Mouse (Mus musculus) CH12F3 (cell line): ENCODE measurements around the gene Cep170b.

Experiments used
- in situ Hi-C: fragments of 300-500 bp; cut with MboI; formaldehyde crosslinking; loops from 2 replicates; pipeline ENCODE4 v1.14.3; 2020; ENCODE audit warnings: low sequenced_read_pairs

Gene Cep170b

DNA sequence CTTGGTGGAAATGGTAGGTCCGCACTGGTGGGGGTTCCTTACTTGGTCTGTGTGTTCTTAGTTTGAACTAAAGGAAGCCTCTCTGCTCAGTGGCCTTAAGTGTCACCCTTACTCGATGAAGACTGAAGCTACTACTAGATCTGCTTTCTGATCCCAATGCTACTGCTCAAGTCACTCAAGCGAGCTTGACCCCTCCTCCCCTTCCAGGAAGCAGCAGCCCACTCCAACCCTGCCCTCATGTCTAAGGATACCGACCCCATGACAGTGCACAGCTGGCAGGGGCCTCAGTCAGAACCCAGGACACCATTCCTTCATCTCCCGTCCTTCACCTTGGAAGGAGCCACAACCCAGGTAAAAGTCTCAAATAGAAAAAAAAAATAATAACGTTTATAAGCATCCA, at the start of gene Cep170b:
Gene Cep170b (plus strand): TSS at position 240 of the 400 bp plus-strand sequence.
- in situ Hi-C loops, result no loop called here

DNA sequence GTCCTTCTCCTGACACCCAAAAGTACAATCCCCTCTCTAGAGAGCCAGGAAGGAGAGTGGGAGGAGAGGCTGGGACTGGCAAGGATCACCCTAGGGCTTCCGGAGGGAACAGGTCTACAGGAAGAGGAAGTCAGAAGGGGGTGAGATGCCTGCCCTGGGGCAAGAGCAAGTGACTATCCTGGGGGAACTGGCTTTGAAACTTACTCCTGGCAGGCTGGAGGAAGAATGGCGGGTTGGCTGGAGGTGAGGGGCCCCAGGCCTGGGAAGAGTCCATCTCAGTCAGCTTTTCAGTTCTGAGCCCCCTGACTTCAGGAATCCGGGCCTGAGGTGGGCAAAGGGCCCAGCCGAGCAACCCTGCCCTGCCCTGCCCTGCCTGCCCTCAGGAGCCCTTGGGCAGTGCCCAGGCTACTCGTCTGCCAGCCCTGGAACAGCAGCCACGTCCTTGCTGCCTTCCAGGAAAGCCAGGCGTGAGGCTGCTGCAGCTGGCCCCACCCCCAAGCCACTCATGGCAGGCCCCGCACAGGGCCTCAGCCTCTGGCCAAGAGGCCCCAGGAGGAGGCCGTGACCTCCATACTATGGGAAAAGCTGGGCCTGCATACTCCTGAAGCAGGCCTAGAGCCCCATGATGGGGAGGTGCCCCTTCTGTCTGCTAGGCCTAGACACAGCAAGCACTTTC, 49.4 kb upstream of the Cep170b start:
- in situ Hi-C loops, result no loop called here

DNA sequence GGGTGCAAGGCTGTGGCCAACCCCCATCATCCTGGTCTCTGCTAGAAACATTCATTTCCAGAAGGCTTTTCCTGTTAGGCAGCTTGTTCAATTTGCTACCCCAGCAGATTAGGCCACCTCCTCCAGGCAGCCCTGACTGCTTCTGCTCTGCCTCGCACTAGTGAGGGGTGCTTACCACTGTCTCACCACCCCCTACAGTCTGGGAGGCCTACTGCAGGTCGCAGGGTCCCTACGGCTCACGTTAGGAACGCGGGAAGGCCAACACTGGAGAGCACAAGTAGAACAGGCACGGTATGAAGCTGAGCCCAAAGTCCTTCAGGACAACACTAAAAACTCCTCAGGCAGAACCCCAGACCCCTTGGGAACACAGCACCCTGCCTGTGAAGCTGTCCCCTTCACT, 48.4 kb upstream of the Cep170b start:
- in situ Hi-C loops, result no loop called here

DNA sequence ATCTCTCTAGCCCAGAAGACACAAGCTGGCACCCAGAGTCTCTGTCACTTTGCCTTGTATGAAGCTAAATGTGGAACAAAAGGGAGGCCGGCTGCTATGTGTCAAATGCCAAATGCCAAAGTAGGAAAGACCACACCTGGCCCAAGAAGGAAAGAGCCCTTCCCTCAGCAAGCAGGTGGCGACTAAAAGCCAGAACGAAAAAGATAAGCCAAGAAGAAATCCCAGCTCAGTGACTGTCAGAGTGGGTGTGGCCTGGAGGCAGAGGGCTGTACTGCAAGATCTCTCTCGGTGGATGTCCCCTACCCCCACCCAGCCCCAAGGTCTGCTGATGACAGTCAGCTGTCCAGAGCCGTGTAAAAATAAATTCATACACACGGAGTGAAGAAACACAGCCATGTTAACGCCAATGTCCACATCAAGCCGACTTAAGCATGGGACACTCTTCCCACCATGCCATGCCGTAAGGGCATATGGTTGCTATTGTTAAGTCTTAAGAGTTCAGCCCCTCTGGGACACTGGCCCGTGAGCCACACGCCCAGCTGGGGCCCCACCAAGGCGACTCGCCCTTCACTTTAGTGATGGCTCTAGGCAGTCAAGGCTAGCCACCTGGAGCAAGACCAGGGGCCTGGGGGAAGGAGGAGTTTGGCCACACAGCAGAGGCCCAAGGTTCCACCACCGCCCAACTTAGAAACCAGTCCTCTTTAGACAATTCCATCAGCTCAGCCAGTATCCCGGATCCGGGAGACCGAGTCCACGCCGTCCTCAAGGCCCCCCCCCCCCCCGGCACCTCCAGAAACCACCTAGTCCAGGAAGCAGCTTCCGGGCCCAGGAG, 47.3 kb upstream of the Cep170b start:
- in situ Hi-C loops, result no loop called here

DNA sequence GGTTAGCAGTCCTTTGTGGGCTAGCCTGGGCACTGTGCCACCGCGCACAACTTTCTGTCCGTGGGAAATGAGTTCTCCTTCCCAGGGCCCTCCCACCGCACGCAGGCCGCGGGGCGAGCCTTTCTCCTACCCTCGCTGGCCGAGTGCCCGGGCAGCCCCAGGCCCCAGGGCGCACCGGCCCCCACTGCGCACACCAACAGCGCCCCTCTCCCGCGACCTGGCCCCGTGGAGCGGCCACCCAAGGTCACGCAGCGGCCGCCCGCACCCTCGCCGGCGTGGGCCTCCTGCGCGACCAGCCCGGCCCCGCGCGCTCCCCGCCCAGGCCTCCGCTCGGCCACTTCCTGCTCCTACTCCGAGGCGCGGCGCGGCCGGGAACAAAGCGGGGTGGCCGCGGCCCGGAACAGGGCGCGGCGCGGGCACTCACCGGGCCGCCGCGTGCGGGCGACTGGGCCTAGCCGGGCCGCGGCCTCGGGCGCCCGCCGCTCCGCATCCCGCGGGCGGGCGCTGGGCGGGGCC, 46.6 kb upstream of the Cep170b start:
- in situ Hi-C loops, result no loop called here

DNA sequence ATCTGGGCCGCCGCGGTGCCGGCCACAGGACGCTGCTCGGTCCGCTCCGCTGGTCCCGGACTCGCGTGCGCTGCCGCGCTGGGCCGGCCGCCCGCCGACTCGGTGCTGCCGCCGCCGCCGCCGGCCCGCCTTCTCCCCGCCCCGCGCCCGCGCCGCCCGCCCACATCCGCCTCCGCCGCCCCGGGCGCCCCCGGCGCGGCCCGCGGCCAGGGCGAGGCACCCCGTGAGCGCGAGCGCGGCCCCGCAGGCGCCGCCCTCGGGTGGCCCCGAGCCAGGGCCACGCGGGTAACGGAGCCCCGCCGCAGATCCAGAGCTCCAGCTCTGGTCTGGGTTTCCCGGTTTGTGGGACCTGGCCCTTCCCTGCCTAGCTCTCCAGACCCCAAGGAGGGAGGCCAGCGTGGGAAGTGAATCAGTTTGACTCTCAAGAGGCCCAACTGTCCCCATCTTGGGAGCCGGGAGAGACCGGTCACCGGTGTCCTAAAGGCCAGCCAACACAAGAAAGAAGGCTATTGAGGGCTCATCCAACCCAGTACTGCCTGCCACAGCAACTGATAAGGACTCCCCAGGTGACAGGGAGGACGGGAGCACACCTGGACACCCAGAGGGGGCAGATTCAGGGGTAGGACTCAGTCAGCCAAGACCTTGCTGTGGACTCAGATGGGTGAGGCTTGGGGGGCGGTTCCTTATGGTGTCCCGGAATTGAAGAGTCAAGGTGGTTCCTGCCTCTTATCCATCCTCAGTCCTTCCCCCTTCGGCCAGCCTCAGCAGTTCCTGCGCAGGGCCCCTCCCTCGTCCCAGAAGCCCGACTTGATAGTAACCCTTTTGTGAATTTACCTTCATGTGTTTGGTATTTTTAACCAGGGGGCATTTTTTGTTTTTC, 45.9 kb upstream of the Cep170b start, which contains the start of gene Akt1:
Gene Akt1 (minus strand): TSS at position 753 of the 880 bp plus-strand sequence.
- in situ Hi-C loops, result no loop called here

DNA sequence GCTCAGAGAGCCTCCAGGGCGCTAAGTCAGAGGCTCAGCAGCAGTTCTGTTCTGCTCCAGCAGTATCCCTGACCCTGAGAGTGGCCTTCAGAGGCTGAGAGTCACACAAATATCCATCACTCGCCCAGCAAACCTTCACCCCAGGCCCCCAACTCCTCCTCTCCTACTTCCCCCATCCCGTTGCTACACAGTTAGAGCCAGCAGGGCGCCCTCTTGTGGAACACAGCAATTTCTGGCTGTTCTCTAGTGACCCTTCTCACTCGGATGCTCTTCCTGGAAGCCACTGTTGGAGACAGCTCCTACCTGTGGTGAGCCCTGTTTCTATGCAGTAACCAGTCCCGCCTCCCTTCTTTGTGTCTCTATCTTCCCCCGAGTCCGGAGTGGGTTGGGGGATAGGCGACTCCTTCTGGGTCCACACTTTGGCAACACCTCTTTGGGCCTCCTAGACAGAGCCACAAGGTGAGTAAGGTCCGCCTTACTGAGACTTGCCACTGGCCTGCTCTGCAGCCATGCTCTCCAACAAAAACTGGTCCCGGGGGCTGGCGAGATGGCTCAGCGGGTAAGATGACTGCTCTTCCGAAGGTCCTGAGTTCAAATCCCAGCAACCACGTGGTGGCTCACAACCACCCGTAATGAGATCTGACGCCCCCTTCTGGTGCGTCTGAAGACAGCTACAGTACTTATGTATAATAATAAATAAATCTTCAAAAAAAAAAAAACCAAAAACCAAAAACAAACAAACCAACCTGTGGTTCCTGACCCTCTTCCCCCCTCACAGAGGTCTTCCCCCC, 44.8 kb upstream of the Cep170b start:
- in situ Hi-C loops, result no loop called here

DNA sequence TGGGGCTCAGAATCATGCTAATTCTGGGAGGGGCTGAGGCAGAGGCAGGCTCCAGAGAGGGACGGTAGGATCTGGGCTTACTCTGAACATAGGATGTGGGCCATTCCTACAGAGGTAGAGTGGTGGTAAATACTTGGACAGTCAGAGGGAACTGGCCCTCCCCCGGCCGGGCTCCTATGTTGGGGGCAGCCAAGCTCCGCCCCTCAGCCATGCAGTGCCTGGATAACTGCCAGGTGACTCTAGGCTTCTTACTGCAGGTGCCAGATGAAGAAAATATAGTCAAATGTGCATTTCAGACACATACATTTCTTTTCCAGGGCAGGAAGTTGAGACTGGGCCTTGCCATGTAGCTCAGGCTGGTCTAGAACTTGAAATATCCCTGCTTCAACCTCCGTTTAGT, 43.2 kb upstream of the Cep170b start:
- in situ Hi-C loops, result no loop called here

DNA sequence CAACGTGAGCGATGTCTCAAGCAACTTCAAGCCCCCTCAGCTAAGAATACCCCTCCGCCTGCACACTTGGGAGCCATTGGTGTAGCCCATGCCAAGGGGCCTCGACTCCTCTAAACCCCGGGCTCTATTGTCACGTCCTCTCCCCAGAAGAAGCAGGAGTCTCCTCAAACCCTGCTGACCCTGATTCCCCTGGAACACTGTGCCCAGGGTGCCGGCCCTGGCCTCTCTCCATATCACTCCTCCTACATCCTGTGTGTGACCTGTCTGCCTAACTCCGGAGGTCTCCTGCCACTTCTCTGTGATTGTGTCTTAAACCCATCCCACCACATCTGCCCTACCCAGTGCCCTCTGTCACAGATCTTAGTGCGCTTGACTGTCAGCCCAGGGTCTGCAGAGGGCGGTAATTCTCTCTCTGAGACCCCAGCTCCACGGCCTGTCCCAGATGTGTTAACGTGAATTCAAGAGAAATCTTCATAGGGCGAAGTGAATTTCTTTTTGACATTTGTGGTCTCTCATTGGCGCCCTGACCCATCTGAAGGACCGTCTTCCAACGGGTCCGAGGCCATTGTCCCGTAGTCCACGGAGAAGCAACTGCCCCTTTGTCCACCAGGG, 42.2 kb upstream of the Cep170b start:
- in situ Hi-C loops, result no loop called here

DNA sequence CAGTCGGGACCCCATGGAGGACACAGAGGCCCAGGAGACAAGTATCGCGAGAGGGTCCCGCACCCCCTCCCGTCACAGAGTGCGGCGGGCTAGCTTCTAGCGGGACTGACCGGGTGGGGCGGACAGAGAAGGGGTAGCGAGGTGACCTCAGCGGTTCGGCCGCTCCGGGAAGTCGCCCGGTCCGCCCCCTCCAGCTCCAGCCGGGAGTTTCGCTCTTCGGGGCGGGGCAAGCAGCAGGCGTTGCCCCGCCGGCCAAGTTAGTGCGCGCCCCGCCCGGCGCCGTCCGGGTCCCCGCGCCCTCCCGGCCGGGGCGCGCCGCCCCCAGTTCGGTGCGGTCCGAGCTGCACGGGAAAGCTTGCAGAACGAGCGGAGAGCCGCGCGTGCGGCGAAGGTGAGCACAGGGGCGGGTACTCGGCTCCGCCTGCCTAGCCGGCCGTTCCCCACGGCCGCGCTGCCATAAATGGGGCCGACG, 41.7 kb upstream of the Cep170b start, which contains the start of gene Zbtb42:
Gene Zbtb42 (plus strand): TSS at position 274 of the 472 bp plus-strand sequence.
- in situ Hi-C loops, result no loop called here

DNA sequence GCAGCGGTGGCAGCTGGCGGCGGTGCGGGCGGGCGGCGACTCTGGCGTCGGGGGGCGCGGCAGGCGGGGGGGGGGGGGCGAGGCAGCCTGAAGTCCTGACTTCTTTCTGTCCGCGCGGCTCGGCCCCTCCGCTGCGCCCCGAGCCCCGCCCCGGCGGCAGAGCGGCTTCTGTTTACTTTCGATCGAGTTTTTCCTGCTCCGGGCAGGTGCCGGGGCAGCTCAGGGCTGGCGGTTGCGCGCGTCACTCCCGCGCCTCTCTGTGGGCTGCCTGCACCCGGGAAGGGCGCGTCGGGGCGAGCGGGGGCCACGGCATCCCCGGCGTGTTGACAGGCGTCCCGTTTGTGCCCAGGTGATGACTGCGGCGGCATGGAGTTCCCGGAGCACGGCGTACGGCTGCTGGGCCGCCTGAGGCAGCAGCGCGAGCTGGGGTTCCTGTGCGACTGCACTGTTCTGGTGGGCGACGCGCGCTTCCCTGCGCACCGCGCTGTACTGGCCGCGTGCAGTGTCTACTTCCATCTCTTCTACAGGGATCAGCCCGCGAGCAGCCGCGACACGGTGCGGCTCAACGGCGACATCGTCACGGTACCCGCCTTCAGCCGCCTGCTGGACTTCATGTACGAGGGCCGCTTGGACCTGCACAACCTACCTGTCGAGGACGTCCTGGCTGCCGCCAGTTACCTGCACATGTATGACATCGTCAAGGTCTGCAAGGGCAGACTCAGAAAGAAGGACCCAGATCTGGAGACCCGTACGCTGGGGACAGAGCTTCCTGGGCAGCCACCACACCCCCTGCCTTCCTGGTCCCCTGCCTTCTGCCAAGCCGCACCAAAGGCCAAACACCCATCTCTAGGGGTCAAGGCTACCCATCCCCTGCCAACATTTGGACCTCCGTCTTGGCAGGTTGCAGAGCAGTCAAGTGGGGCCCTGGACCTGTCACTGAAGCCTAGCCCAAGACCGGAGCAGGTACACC, 40.9 kb upstream of the Cep170b start:
- in situ Hi-C loops, result no loop called here

DNA sequence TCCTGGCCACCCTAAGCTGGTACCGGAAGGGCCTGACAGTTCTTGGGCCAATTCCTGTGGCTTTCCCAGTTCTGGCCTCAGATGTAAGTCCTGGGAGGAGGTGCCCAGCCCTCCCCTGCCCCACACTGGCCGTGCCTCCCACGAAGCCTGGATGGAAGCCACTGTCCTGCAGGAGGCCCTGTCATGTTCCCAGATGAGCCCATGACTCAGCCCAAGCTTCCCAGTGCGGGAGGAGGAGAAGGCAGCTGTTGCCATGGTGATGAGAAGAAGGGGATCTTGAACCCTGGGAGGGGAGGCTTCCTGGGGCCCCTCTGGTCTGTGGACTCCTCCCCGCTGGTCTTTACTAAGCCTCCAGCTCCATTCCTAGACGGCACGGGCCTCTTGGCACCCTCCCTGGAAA, 36.9 kb upstream of the Cep170b start:
- in situ Hi-C loops, result no loop called here

DNA sequence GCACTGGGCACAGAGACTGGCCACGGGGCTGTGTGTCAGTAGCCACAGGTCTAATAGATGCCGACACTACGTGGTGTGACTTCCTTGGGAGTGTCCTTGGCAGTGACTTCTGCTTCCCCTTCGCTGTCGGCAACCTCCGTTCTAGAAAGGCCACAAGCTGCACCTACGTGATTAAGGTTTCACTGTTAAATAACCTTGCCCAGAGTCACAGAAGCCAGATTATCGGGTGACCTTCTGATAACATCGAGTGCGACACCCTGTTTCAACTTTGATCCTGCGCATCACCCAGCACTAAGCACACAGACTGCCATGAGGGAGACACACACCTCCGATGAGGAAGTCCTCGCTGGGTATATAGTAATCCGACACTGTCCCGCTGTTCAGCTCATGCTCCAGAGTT, 31.8 kb upstream of the Cep170b start:
- in situ Hi-C loops, result no loop called here

DNA sequence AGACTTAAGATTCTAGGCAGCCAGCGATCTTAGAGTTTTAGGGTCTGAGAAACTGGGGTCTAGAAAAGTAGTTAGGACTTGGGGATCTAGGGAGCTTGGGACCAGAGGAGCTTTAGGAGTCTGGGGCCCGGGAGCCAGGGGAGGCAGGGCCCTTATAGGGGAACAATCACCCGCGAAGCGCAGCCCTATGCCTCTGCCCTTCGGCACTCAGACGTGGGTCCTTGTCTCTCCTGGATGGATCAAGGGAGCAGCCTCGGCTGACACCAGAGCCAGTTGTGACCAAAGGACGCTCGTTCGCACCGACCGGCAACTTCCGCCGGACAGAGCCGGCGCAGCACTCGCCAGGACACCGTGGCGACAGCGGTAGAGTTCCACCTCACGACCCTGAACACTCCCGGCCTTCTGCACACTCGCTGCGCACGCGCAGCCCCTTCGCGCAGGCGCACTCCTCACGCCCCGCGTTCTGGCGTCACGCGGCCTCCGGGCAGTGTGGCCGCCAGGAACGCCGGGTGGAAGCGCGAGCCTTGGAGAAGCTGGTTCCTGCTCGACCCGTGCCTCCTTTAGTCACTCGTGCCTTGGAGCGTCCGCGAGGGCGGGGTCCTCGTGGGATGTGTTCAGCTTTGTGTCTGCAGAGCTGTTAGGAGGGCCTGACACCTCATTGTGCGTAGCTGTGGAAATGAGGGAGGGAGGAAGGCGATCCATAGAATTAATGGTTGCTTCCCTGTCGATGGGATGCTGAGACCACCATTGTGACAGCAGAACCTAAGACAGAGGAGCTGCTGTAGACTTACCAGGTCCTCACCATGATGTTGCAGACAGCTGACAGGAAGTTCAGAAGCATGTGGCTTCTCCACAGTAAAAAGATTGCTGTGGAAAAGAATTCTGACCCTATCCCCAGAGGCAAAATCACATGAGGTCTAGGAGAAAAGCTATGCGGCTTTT, 26.8 kb upstream of the Cep170b start:
- in situ Hi-C loops, result no loop called here

DNA sequence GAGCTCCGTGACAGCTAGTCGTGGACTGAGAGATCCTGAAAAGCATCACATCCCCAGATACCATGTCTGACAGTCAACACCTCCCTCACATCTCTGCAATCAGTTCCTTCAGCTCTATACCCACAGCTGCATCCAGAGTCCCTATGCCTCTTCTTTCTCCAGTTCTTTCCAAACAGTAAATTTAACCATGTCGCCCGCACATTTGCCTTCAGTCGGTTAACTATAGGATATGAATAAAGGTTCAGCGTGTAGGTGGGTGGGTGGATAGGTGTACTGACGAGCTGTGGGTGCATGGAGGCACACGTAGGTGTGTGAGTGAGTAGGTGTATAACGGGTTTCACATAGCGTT, 26.2 kb upstream of the Cep170b start:
- in situ Hi-C loops, result no loop called here

DNA sequence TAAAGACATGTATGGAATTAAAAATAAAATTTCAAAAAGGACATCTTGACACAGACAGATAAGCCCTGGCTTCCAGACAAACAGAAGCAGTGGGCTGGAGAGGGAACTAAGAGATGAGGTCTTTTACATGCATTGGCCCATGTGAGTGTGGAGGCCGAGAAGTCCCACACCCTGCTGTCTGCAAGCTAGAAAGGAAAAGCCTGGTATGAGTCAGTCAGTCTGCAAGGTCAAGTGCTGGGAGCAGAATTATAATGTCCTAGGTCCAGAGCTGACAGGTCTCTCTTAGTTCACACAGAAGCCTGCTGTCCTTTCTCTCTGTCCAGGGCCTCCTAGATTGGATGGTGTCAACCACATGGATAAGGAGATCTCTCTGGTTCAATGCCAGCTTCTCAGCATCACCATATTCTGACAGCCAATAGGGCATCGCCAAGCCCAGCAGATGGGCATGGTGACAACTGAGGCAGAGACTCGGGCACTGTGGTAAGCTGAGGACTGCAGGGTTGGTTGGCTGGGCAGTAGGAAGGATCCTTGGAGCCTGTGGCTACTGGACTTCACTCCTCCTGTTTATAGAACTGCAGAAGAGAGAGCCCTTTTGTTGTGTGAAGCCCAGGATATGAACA, 23.3 kb upstream of the Cep170b start:
- in situ Hi-C loops, result no loop called here

DNA sequence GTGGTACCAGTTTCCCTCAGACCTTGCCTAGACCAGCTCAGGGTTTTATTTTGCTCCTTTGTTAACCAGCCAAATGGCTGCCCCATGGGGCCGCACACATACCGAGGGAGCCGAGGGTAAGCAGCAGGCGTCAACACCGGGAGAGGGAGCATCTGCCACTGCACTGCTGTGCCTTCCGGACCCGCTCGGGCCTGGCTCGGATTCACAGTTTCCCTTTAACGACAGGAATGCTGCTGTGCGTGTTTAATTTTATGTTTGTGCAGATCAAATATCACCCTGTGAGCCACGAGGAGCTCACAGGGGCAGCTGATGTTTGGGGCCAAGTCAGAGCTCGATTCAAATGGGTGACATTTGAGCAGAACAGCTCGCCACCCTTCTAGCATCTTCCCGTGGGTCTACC, 19.7 kb upstream of the Cep170b start:
- in situ Hi-C loops, result no loop called here
